Mouse (Mus musculus): ENCODE results near the gene Olfr1369-ps1. TPM values are rescaled to one million over a fixed set of nuclear protein-coding genes. Genes with fewer than 3 reads are reported as not detected.

Olfr1369-ps1 gene
- total RNA-seq, 4 experiments from 2014 or later = not detected

Other genes starting within 250 kb of the Olfr1369-ps1 start
- not detected for gene Olfr1370, start 36.5 kb upstream of the Olfr1369-ps1 start, total RNA-seq (2022)
- not detected for gene Olfr263, start 18.2 kb downstream of the Olfr1369-ps1 start, total RNA-seq (2022)
- gene Olfr1368, start 34.4 kb downstream of the Olfr1369-ps1 start, total RNA-seq (2022) = not detected
- gene Trim27, start 68.0 kb downstream of the Olfr1369-ps1 start, total RNA-seq (2022) = 10 to 100 TPM; 46.8 to 54.3 (median 52.6) TPM
- gene Gpx5, start 181.2 kb downstream of the Olfr1369-ps1 start, total RNA-seq (2022) = not detected
- gene Gpx6, start 200.6 kb downstream of the Olfr1369-ps1 start, total RNA-seq (2022) = not detected
- not detected for gene Olfr1367, start 235.4 kb downstream of the Olfr1369-ps1 start, total RNA-seq (2022)

All from adrenal gland, adult 8-10 months (tissue).